Mouse (Mus musculus) liver, adult 2 months (tissue): ENCODE data around the gene Pfkp.

Experiments
- CTCF ChIP-seq: fragments of 200-500 bp; IDR thresholded peaks from 2 replicates; pipeline ENCODE4 v1.5.1; 2011; ENCODE audit warnings: low read depth, low read length, control low read depth
- POLR2A ChIP-seq: fragments of 200-500 bp; IDR thresholded peaks from 2 replicates; pipeline ENCODE4 v1.6.1; 2011; ENCODE audit warnings: low read length, control low read depth; ENCODE audit not compliant: insufficient read depth; ENCODE audit errors: extremely low read depth

DNA sequence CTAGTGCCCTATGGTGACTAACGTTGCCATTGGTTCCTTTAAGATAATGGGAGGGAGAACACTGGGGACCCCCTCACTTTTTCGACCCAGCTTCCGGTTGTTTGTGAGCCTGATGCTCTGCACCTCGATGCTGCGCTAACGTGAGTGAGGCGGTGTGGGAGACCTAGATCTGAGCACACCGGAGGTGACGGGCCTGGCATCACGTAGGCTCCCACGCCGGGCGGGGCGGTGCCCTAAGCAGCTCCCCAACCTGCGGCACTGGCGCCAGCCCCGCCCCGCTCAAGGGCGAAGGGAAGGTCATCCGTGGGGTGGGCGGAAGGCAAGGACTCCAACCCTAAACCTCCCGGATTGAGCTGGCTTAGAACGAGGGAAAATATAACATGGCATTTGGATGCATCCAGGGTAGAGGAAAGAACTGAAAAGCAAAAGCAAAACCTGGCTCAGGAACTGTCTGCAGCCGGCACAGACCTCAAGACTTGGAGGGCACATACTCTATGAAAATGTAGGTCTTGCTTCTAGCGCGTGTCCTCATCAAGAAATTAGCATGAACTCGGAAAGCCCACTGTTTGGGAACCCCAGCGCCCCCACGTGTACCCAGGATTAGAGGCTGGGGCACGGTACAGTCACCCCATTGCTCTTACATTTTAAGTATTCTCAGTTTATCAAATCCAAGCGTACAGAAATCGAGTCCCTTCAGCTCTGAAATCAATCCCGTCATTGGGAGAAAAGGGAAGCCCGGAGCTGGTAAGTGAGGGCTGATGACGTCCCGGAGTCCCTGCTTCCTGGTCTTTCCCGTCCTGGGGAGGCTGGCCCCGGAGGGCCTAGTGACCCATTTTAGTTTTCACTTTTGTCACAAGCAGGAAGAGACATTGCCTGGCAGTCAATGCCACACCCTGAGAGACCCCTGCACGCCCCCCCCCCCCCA, 1.2 kb downstream of the Pfkp start:
- no peak for TF ChIP-seq CTCF
- no peak for TF ChIP-seq POLR2A
